Mouse (Mus musculus) lung, embryonic 14.5 days (tissue): ENCODE measurements around the gene Lrrc25. TPM values are rescaled to one million over a fixed set of nuclear protein-coding genes. Genes with fewer than 3 reads are reported as not detected.

ENCODE experiments used
- ATAC-seq: fragments of 200-750 bp; cut with Nextera tagmentation; 2 replicates; pipeline ENCODE4 v1.8.0; 2017; ENCODE audit warnings: mild to moderate bottlenecking, moderate TSS enrichment, moderate library complexity; ENCODE audit not compliant: insufficient read depth
- DNase-seq: peaks from one replicate; pipeline ENCODE4 v3.0.0-alpha.2; 2015
- H3K27ac ChIP-seq: fragments of 300-500 bp; sonication (generic); 2 replicates; pipeline ENCODE4 v1.5.1; 2014; ENCODE audit warnings: low read depth, mild to moderate bottlenecking, moderate library complexity
- H3K27me3 ChIP-seq: fragments of 300-500 bp; sonication (generic); 2 replicates; pipeline ENCODE4 v1.6.1; 2014; ENCODE audit warnings: low read length, control low read depth; ENCODE audit not compliant: insufficient read depth
- H3K36me3 ChIP-seq: fragments of 300-500 bp; sonication (generic); 2 replicates; pipeline ENCODE4 v1.6.1; 2014; ENCODE audit warnings: control low read depth; ENCODE audit not compliant: insufficient read depth
- H3K4me1 ChIP-seq: fragments of 300-500 bp; sonication (generic); 2 replicates; pipeline ENCODE4 v1.6.1; 2014; ENCODE audit warnings: antibody characterized with exemption, control low read depth; ENCODE audit not compliant: insufficient read depth
- H3K4me2 ChIP-seq: fragments of 300-500 bp; sonication (generic); 2 replicates; pipeline ENCODE4 v1.6.1; 2014; ENCODE audit warnings: mild to moderate bottlenecking
- H3K4me3 ChIP-seq: fragments of 300-500 bp; sonication (generic); 2 replicates; pipeline ENCODE4 v1.5.1; 2014; ENCODE audit warnings: low read depth, low read length
- H3K9ac ChIP-seq: fragments of 300-500 bp; sonication (generic); 2 replicates; pipeline ENCODE4 v1.6.1; 2014
- H3K9me3 ChIP-seq: fragments of 300-500 bp; sonication (generic); 2 replicates; pipeline ENCODE4 v1.6.1; 2016; ENCODE audit warnings: low read depth, low read length, control low read depth
- CTCF ChIP-seq: IDR thresholded peaks from 2 replicates; pipeline ENCODE4 v1.5.1; 2016; ENCODE audit warnings: antibody characterized with exemption, low read depth
- WGBS: fragments of 180-500 bp; shearing (Covaris S2); extraction: QIAGEN DNeasy Blood & Tissue Kit; methylation state at CpG from one replicate; pipeline ENCODE4 v1.1.7; 2014; 5-methylcytosine and 5-hydroxymethylcytosine counted together
- polyA plus RNA-seq: library from polyadenylated mRNA; unstranded; fragments of >200 nt; fragmentation: Nextera tagmentation; extraction: Ambion mirVana; gene quantifications from 2 replicates; pipeline ENCODE4 v1.2.1, GENCODE M21; 2014

Gene Lrrc25
- polyA plus RNA-seq, 1 experiment from 2014 or later, result 1.9 TPM

- ATAC-seq (peak; percentile 9; the same call in 1 of the 2 replicates), DNase-seq (peak; percentile 69)
- WGBS, result 15% methylated on average over 10 of the region's 10 CpGs
- peak overlapping the region; percentile 83 for H3K4me2 ChIP-seq
- H3K36me3 ChIP-seq, result peaks cover 31% of the 10 kb centered on the region
- H3K27me3 ChIP-seq, result no peaks in the 10 kb centered on the region
- peak overlapping the region; percentile 66 for H3K9ac ChIP-seq
- peak overlapping the region; percentile 46 for H3K4me3 ChIP-seq
- peak overlapping the region; percentile 65 for H3K27ac ChIP-seq
- peak; percentile 43 for TF ChIP-seq CTCF
- H3K4me1 ChIP-seq, result peaks cover 32% of the 10 kb centered on the region
- H3K9me3 ChIP-seq, result no peaks in the 10 kb centered on the region
Measured at GRCm38 (mm10) chr8:70598722-70599121, 17.2 kb upstream of the Lrrc25 start.

- WGBS, result 61% methylated on average over 12 of the region's 12 CpGs
- peak overlapping the region; percentile 22; the same call in 1 of the 2 replicates for H3K27ac ChIP-seq
Measured at GRCm38 (mm10) chr8:70599507-70600290, 16.3 kb upstream of the Lrrc25 start.

GRCm38 (mm10) chr8:70600473-70601270, 15.3 kb upstream of the Lrrc25 start:
- peak; percentile 1; the same call in 1 of the 2 replicates for ATAC-seq
- H3K9me3 ChIP-seq, result no peaks in the 10 kb centered on the region
- 0 out of 2 replicates have a peak overlapping the region, but pooled peaks have one; percentile 16 for H3K9ac ChIP-seq
- WGBS, result 17% methylated on average over 10 of the region's 10 CpGs
- DNase-seq, result peak; percentile 64
- H3K27ac ChIP-seq, result peak overlapping the region; percentile 38
- no peaks in the 10 kb centered on the region for H3K27me3 ChIP-seq
- TF ChIP-seq CTCF, result no peak
- peaks cover 31% of the 10 kb centered on the region for H3K4me1 ChIP-seq
- H3K4me3 ChIP-seq, result 0 out of 2 replicates have a peak overlapping the region, but pooled peaks have one; percentile 16
- H3K36me3 ChIP-seq, result peaks cover 29% of the 10 kb centered on the region
- H3K4me2 ChIP-seq, result peak overlapping the region; percentile 50

More at GRCm38 (mm10) chr8:70599507-70600290, 16.3 kb upstream of the Lrrc25 start:
- Histone ChIP-seq H3K9me3 (no peaks in the 10 kb centered on the region), H3K36me3 (peaks cover 31% of the 10 kb centered on the region), H3K4me3 (no peak overlapping the region), H3K27me3 (no peaks in the 10 kb centered on the region), H3K9ac (no peak overlapping the region; the same call in 1 of the 2 replicates), H3K4me2 (peak overlapping the region; percentile 83; the same call in 1 of the 2 replicates), H3K4me1 (peaks cover 31% of the 10 kb centered on the region)
- DNase-seq (peak; percentile 62), ATAC-seq (peak; percentile 14; the same call in 1 of the 2 replicates)
- no peak for TF ChIP-seq CTCF

- under 1% methylated on average over 26 of the region's 26 CpGs for WGBS
- Histone ChIP-seq H3K4me1 (peaks cover 31% of the 10 kb centered on the region), H3K36me3 (peaks cover 23% of the 10 kb centered on the region), H3K9me3 (no peaks in the 10 kb centered on the region), H3K4me3 (0 out of 2 replicates have a peak overlapping the region, but pooled peaks have one; percentile 16), H3K9ac (peak overlapping the region; percentile 16; the same call in 1 of the 2 replicates), H3K27me3 (no peaks in the 10 kb centered on the region), H3K4me2 (peak overlapping the region; percentile 50), H3K27ac (peak overlapping the region; percentile 38; the same call in 1 of the 2 replicates)
- DNase-seq (peak; percentile 93), ATAC-seq (peak; percentile 32)
- TF ChIP-seq CTCF, result no peak
Measured at GRCm38 (mm10) chr8:70601271-70601649, 14.7 kb upstream of the Lrrc25 start.

- H3K9ac ChIP-seq, result no peak overlapping the region
- peaks cover 31% of the 10 kb centered on the region for H3K4me1 ChIP-seq
- no peak overlapping the region for H3K4me2 ChIP-seq
- no peak for TF ChIP-seq CTCF
- no peak overlapping the region for H3K4me3 ChIP-seq
- ATAC-seq (no peak), DNase-seq (no peak)
- H3K27me3 ChIP-seq, result no peaks in the 10 kb centered on the region
- WGBS, result 88% methylated on average over 13 of the region's 13 CpGs
- H3K36me3 ChIP-seq, result peaks cover 13% of the 10 kb centered on the region; the same call in 1 of the 2 replicates
- no peaks in the 10 kb centered on the region for H3K9me3 ChIP-seq
- no peak overlapping the region for H3K27ac ChIP-seq
Measured at GRCm38 (mm10) chr8:70602139-70602811, 13.7 kb upstream of the Lrrc25 start.

GRCm38 (mm10) chr8:70604558-70604957, 11.4 kb upstream of the Lrrc25 start:
- WGBS, result 84% methylated on average over 7 of the region's 7 CpGs
- H3K27ac ChIP-seq, result no peak overlapping the region
- peaks cover 10% of the 10 kb centered on the region; the same call in 1 of the 2 replicates for H3K36me3 ChIP-seq
- peaks cover 29% of the 10 kb centered on the region for H3K4me1 ChIP-seq
- no peak overlapping the region for H3K4me2 ChIP-seq
- ATAC-seq, result no peak
- H3K9me3 ChIP-seq, result no peaks in the 10 kb centered on the region
- no peak for TF ChIP-seq CTCF
- H3K4me3 ChIP-seq, result no peak overlapping the region
- no peak overlapping the region for H3K9ac ChIP-seq
- no peak for DNase-seq
- H3K27me3 ChIP-seq, result no peaks in the 10 kb centered on the region
